ENCODE assay signal across 17 mouse cellular contexts in the genomic region with DNA sequence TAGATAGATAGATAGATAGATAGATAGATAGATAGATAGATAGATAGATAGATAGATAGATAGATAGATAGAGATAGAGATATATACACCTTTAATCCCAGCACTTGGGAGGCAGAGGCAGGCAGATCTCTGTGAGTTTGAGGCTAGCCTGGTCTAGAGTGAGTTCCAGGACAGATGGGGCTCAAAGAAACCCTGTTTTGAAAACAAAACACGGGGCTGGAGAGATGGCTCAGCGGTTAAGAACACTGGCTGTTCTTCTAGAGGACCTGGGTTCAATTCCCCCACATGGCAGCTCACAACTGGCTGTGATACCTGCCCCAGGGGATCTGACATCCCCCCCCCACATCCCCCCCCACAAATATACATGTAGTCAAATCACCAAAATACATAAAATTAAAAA. TPM values are rescaled to one million over a fixed set of nuclear protein-coding genes. Genes with fewer than 3 reads are reported as not detected.
DNase-seq lines count a peak whose midpoint lies in the region; TF ChIP-seq lines count a peak whose summit lies in the region.
"Not testable (repeated sequence)": the region's sequence is repeated elsewhere in the genome, so short reads cannot be mapped to it uniquely, and the experiment has no call there.
"Had no signal": no experiment of that assay in that cellular context is flagged by ENCODE, and none has a peak within 500 bp of the region (broad histone marks: within the 10 kb centered on the region; RNA-seq: fewer than 3 reads in every experiment).

No protein-coding gene starts in this region.

- not testable (repeated sequence) for TF ChIP-seq POLR2A in CH12.LX (IDR thresholded peaks at IDR 0.05; ENCODE audit: low read depth, low read length); MEL (IDR thresholded peaks at IDR 0.05; ENCODE audit: control insufficient read depth in 1 of 2, insufficient read depth in 1 of 2, low read depth in 1 of 2, low read length in 2 of 2, poor library complexity in 1 of 2)

- H3K27ac ChIP-seq in CH12.LX (ENCODE audit: insufficient read depth, low read depth); MEL (ENCODE audit: control insufficient read depth, low read depth, low read length): not testable (repeated sequence)
- H3K27ac ChIP-seq in gastrocnemius, adult 2 months, result peak overlapping the region; percentile 97

- intact Hi-C loops in gastrocnemius, adult 2 months (cut with DNase I), result loop anchor here (5.0 kb wide), 1 partner anchor 62 kb away; a partner anchor contains a TSS

- not testable (repeated sequence) for DNase-seq in CH12.LX (ENCODE audit: extremely low read depth); MEL (ENCODE audit: low read depth, low spot score); gastrocnemius, adult 2 months

- H3K36me3 ChIP-seq in CH12.LX (replicated peaks in 1 of 2; ENCODE audit: control insufficient read depth in 1 of 2, insufficient read depth in 1 of 2, low read length in 1 of 2), result peaks cover 12 to 36% of the 10 kb centered on the region in 2 experiments
- not testable (repeated sequence) for H3K36me3 ChIP-seq in MEL (ENCODE audit: control insufficient read depth in 1 of 2, insufficient read depth in 2 of 2, low read length in 2 of 2)

- not testable (repeated sequence) for TF ChIP-seq RAD21 in CH12.LX (IDR thresholded peaks at IDR 0.05; ENCODE audit: low read depth, low read length); MEL (IDR thresholded peaks at IDR 0.05; ENCODE audit: low read depth, low read length)

- TF ChIP-seq EP300 in CH12.LX (IDR thresholded peaks at IDR 0.05; ENCODE audit: low read length); MEL (IDR thresholded peaks at IDR 0.05; ENCODE audit: low read depth in 1 of 2, low read length in 2 of 2): not testable (repeated sequence)

- not testable (repeated sequence) for H3K79me2 ChIP-seq in CH12.LX (replicated peaks; ENCODE audit: control insufficient read depth, extremely low read depth, insufficient read depth, poor library complexity, severe bottlenecking); MEL (ENCODE audit: control insufficient read depth, insufficient read depth, low read length, poor library complexity)

- not testable (repeated sequence) for H3K4me3 ChIP-seq in CH12.LX (replicated peaks in 1 of 3; ENCODE audit: low read depth in 2 of 3, low read length in 2 of 3, poor library complexity in 1 of 3); MEL (ENCODE audit: control insufficient read depth in 1 of 2, insufficient read depth in 1 of 2, low read depth in 2 of 2, low read length in 2 of 2); gastrocnemius, adult 2 months

- H3K9me3 ChIP-seq in CH12.LX (replicated peaks; ENCODE audit: low read length); MEL (replicated peaks; ENCODE audit: insufficient read depth, low read length): not testable (repeated sequence)

- not testable (repeated sequence) for H3K27me3 ChIP-seq in CH12.LX (replicated peaks); MEL (ENCODE audit: control insufficient read depth in 1 of 2, insufficient read depth in 2 of 2, low read length in 2 of 2)

- not testable (repeated sequence) for TF ChIP-seq CTCF in CH12.LX (conservative IDR thresholded peaks at IDR 0.05 in 1 of 2, IDR thresholded peaks at IDR 0.05 in 1 of 2; ENCODE audit: low read depth in 2 of 2, low read length in 2 of 2); MEL (IDR thresholded peaks at IDR 0.05 in 2 of 3, conservative IDR thresholded peaks at IDR 0.05 in 1 of 3; ENCODE audit: control insufficient read depth in 1 of 3, insufficient read depth in 1 of 3, low read depth in 2 of 3, low read length in 3 of 3, poor library complexity in 1 of 3, severe bottlenecking in 1 of 3); gastrocnemius, adult 2 months (IDR thresholded peaks at IDR 0.05)

- not testable (repeated sequence) for H3K9ac ChIP-seq in CH12.LX (ENCODE audit: insufficient read depth, low read depth); MEL (ENCODE audit: control insufficient read depth, low read depth, low read length, poor library complexity, severe bottlenecking)

- dilution Hi-C loops in CH12.LX (cut with MboI; ENCODE audit: extremely low pct_ligation_motif_present, extremely low pct_unique_long_range_greater_than_20kb, low sequenced_read_pairs), result not testable (repeated sequence)

- peaks cover 4 to 19% of the 10 kb centered on the region in 2 experiments for H3K4me1 ChIP-seq in CH12.LX (ENCODE audit: control insufficient read depth in 1 of 2, insufficient read depth in 2 of 2)
- peaks cover 4 to 15% of the 10 kb centered on the region in 2 experiments for H3K4me1 ChIP-seq in MEL (ENCODE audit: control insufficient read depth in 1 of 2, insufficient read depth in 2 of 2, low read length in 2 of 2)

- H3K4me2 ChIP-seq in CH12.LX (ENCODE audit: insufficient read depth, low read depth, poor library complexity, severe bottlenecking), result not testable (repeated sequence)

- in situ Hi-C loops in CH12.LX (cut with MboI; ENCODE audit: low pct_ligation_motif_present, low pct_unique_long_range_greater_than_20kb, low sequenced_read_pairs), result loop anchor here (5.0 kb wide), 2 partner anchors 37 to 103 kb away; a partner anchor contains a TSS

TF ChIP-seq in CH12.LX, 34 proteins besides CTCF, POLR2A, EP300 and RAD21:
- peak; percentile 58; the same call in 1 of the 2 replicates for TF ChIP-seq TBP (conservative IDR thresholded peaks at IDR 0.05; ENCODE audit: low read depth, low read length)

TF ChIP-seq in MEL, 35 proteins besides CTCF, POLR2A, EP300 and RAD21:
- TF ChIP-seq GATA1 (IDR thresholded peaks at IDR 0.05; ENCODE audit: low read depth, low read length), result 0 out of 2 replicates have a peak, but pooled peaks have one; percentile 22
- TF ChIP-seq TBP (IDR thresholded peaks at IDR 0.05; ENCODE audit: low read depth, low read length), result peak; percentile 60; the same call in 1 of the 2 replicates

RNA-seq across cellular contexts. Expression of a gene that starts 1.9 kb away (rescaled TPM):
- total RNA-seq in CH12.LX (2012; rRNA removed), result 22.2 and 23.2 TPM in 2 replicates
- total RNA-seq in CH12.LX (2014; rRNA removed), result 16.1 and 20.3 TPM in 2 replicates
- polyA plus RNA-seq in CH12.LX (2012; ENCODE audit: insufficient read length, low read depth), result 19.2 and 21.7 TPM in 2 replicates
- 22.0 and 24.7 TPM in 2 replicates for total RNA-seq in MEL (2012; rRNA removed)
- 10 to 100 TPM in 1 of 2 experiments, not detected in 1; 16.5 TPM for polyA plus RNA-seq in MEL (2012; ENCODE audit: insufficient read depth in 1 of 2, insufficient read length in 2 of 2, low read depth in 1 of 2, low replicate concordance in 2 of 2, missing spikeins in 1 of 2)
- 1 to 10 TPM; 7.5 to 7.6 TPM for total RNA-seq in gastrocnemius, adult 2 months (2021)

RNA-seq across cellular contexts. Expression of a gene that starts 7.6 kb away (rescaled TPM):
- total RNA-seq in CH12.LX (2012; rRNA removed), result not detected in 2 replicates
- not detected in 2 replicates for total RNA-seq in CH12.LX (2014; rRNA removed)
- not detected in 2 replicates for polyA plus RNA-seq in CH12.LX (2012; ENCODE audit: insufficient read length, low read depth)
- 0.19 TPM in 1 of 2 replicates, not detected in the other for total RNA-seq in MEL (2012; rRNA removed)
- polyA plus RNA-seq in MEL (2012; ENCODE audit: insufficient read depth in 1 of 2, insufficient read length in 2 of 2, low read depth in 1 of 2, low replicate concordance in 2 of 2, missing spikeins in 1 of 2), result under 1 TPM in 1 of 2 experiments, not detected in 1; 0.61 TPM
- total RNA-seq in gastrocnemius, adult 2 months (2021), result not detected
- total RNA-seq: adrenal gland, adult 18-20 months; adrenal gland, adult 2 months; adrenal gland, adult 8-10 months; adrenal gland, postnatal 10 days; adrenal gland, postnatal 14 days; adrenal gland, postnatal 25 days; adrenal gland, postnatal 36 days had no signal
- polyA plus RNA-seq: activated CD4-positive, CD25-positive, alpha-beta regulatory T cell, adult 4 months; brain, embryonic 14.5 days; C2C12; CD4-positive, CD25-positive, alpha-beta regulatory T cell, adult 4 months; cerebellum, adult 2 months; G1E; Patski had no signal
